Mouse (Mus musculus): ENCODE measurements around the gene Bcs1l. TPM values are rescaled to one million over a fixed set of nuclear protein-coding genes. Genes with fewer than 3 reads are reported as not detected.

The Bcs1l gene
- polyA plus RNA-seq, 1 experiment from 2014 or later: 18.4 TPM

- H3K27ac ChIP-seq (replicated peaks; ENCODE audit: low read depth, low read length): no peak overlapping the region
- no peaks in the 10 kb centered on the region for H3K4me1 ChIP-seq (ENCODE audit: control insufficient read depth, insufficient read depth, low read length)
- 75% methylated on average over 3 of the region's 3 CpGs for WGBS
- H3K36me3 ChIP-seq (replicated peaks; ENCODE audit: control insufficient read depth, insufficient read depth, low read depth, low read length): peaks cover 2% of the 10 kb centered on the region
- no peak overlapping the region for H3K9ac ChIP-seq (replicated peaks; ENCODE audit: low read length)
- ATAC-seq (replicated peaks; ENCODE audit: insufficient number of reproducible peaks, low FRiP score, low TSS enrichment, low read depth) (no peak), DNase-seq (ENCODE audit: low spot score) (no peak)
- H3K4me3 ChIP-seq (ENCODE audit: low read depth, low read length): no peak overlapping the region
- no peaks in the 10 kb centered on the region for H3K27me3 ChIP-seq (ENCODE audit: control insufficient read depth, insufficient read depth, low read length)
- H3K9me3 ChIP-seq (replicated peaks; ENCODE audit: control insufficient read depth, low read length): no peaks in the 10 kb centered on the region
- H3K4me2 ChIP-seq (ENCODE audit: low read depth, low read length): no peak overlapping the region
Measured at GRCm38 (mm10) chr1:74582621-74583020, 5.5 kb upstream of the Bcs1l start.

DNA sequence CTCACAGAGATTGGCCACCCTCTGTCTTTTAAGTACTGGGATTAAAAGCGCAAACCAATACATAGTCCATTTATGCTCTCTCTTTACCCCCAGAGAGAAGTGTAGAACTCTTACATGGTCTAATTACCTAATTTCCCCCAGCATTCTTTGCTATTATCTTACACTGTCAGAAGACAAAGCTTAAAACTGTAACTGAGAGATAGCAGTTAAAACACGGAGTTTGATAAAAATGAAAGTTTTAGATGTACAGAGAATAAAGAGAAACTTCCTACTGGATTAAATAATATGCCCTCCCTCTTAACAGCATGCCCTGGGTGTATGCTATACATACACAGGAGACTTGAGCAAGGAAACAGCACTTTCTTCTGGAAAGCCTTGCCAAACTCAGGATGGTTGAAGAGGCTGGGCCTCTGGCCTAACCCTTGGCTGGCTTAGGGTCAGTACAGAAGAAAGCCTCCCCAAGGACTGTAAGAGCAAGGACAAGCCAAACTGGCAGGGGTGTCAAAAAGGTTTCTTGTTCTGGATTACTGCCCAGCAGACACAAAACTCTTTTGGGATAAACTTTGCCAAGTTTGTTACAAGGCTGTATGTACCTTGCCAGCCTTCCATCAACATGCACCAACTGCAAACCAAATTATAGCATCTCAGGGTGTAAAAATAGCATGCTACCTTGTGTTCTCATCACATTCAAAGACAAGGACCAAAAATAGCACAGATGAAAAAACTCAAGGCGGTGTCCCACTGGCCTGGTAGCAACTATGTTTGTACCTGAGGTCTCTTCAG lies 3.3 kb upstream of the Bcs1l start:
- no peak overlapping the region for H3K4me2 ChIP-seq (ENCODE audit: low read depth, low read length)
- H3K27ac ChIP-seq (replicated peaks; ENCODE audit: low read depth, low read length): no peak overlapping the region
- ATAC-seq (replicated peaks; ENCODE audit: insufficient number of reproducible peaks, low FRiP score, low TSS enrichment, low read depth) (no peak), DNase-seq (ENCODE audit: low spot score) (no peak)
- peaks cover 2% of the 10 kb centered on the region; the same call in 1 of the 2 replicates for H3K36me3 ChIP-seq (replicated peaks; ENCODE audit: control insufficient read depth, insufficient read depth, low read depth, low read length)
- no peak overlapping the region for H3K4me3 ChIP-seq (ENCODE audit: low read depth, low read length)
- H3K9me3 ChIP-seq (replicated peaks; ENCODE audit: control insufficient read depth, low read length): no peaks in the 10 kb centered on the region
- 91% methylated on average over 3 of the region's 3 CpGs for WGBS
- H3K4me1 ChIP-seq (ENCODE audit: control insufficient read depth, insufficient read depth, low read length): no peaks in the 10 kb centered on the region
- no peak overlapping the region for H3K9ac ChIP-seq (replicated peaks; ENCODE audit: low read length)
- no peaks in the 10 kb centered on the region for H3K27me3 ChIP-seq (ENCODE audit: control insufficient read depth, insufficient read depth, low read length)

- no peaks in the 10 kb centered on the region; the same call in 1 of the 2 replicates for H3K36me3 ChIP-seq (replicated peaks; ENCODE audit: control insufficient read depth, insufficient read depth, low read depth, low read length)
- H3K9me3 ChIP-seq (replicated peaks; ENCODE audit: control insufficient read depth, low read length): no peaks in the 10 kb centered on the region
- H3K4me2 ChIP-seq (ENCODE audit: low read depth, low read length): peak overlapping the region; percentile 74
- peak overlapping the region; percentile 63 for H3K27ac ChIP-seq (replicated peaks; ENCODE audit: low read depth, low read length)
- ATAC-seq (replicated peaks; ENCODE audit: insufficient number of reproducible peaks, low FRiP score, low TSS enrichment, low read depth): peak; percentile 0; the same call in 1 of the 2 replicates
- no peak for DNase-seq (ENCODE audit: low spot score)
- WGBS: 1% methylated on average over 24 of the region's 24 CpGs
- no peaks in the 10 kb centered on the region for H3K27me3 ChIP-seq (ENCODE audit: control insufficient read depth, insufficient read depth, low read length)
- H3K4me1 ChIP-seq (ENCODE audit: control insufficient read depth, insufficient read depth, low read length): no peaks in the 10 kb centered on the region
- H3K9ac ChIP-seq (replicated peaks; ENCODE audit: low read length): peak overlapping the region; percentile 78
- H3K4me3 ChIP-seq (ENCODE audit: low read depth, low read length): peak overlapping the region; percentile 83
Measured at GRCm38 (mm10) chr1:74587233-74587772, 786 bp upstream of the Bcs1l start.

- ATAC-seq (replicated peaks; ENCODE audit: insufficient number of reproducible peaks, low FRiP score, low TSS enrichment, low read depth): no peak
- peaks cover 9% of the 10 kb centered on the region for H3K36me3 ChIP-seq (replicated peaks; ENCODE audit: control insufficient read depth, insufficient read depth, low read depth, low read length)
- H3K9ac ChIP-seq (replicated peaks; ENCODE audit: low read length): no peak overlapping the region
- no peaks in the 10 kb centered on the region for H3K27me3 ChIP-seq (ENCODE audit: control insufficient read depth, insufficient read depth, low read length)
- H3K9me3 ChIP-seq (replicated peaks; ENCODE audit: control insufficient read depth, low read length): no peaks in the 10 kb centered on the region
- no peak overlapping the region for H3K4me2 ChIP-seq (ENCODE audit: low read depth, low read length)
- H3K4me3 ChIP-seq (ENCODE audit: low read depth, low read length): no peak overlapping the region
- no peak for DNase-seq (ENCODE audit: low spot score)
- no peaks in the 10 kb centered on the region for H3K4me1 ChIP-seq (ENCODE audit: control insufficient read depth, insufficient read depth, low read length)
- WGBS: 89% methylated on average over 8 of the region's 8 CpGs
- H3K27ac ChIP-seq (replicated peaks; ENCODE audit: low read depth, low read length): no peak overlapping the region
Measured at GRCm38 (mm10) chr1:74594434-74594833, 6.3 kb downstream of the Bcs1l start.

GRCm38 (mm10) chr1:74600501-74601266 lies 12.6 kb downstream of the Bcs1l start:
- 9% methylated on average over 23 of the region's 26 CpGs for WGBS
- peak overlapping the region; percentile 87 for H3K4me3 ChIP-seq (ENCODE audit: low read depth, low read length)
- H3K27me3 ChIP-seq (ENCODE audit: control insufficient read depth, insufficient read depth, low read length): no peaks in the 10 kb centered on the region
- H3K27ac ChIP-seq (replicated peaks; ENCODE audit: low read depth, low read length): no peak overlapping the region
- H3K9me3 ChIP-seq (replicated peaks; ENCODE audit: control insufficient read depth, low read length): no peaks in the 10 kb centered on the region
- H3K4me1 ChIP-seq (ENCODE audit: control insufficient read depth, insufficient read depth, low read length): no peaks in the 10 kb centered on the region
- ATAC-seq (replicated peaks; ENCODE audit: insufficient number of reproducible peaks, low FRiP score, low TSS enrichment, low read depth) (peak; percentile 73), DNase-seq (ENCODE audit: low spot score) (no peak)
- peak overlapping the region; percentile 80 for H3K9ac ChIP-seq (replicated peaks; ENCODE audit: low read length)
- H3K36me3 ChIP-seq (replicated peaks; ENCODE audit: control insufficient read depth, insufficient read depth, low read depth, low read length): no peaks in the 10 kb centered on the region; the same call in 1 of the 2 replicates
- peak overlapping the region; percentile 46 for H3K4me2 ChIP-seq (ENCODE audit: low read depth, low read length)

DNA sequence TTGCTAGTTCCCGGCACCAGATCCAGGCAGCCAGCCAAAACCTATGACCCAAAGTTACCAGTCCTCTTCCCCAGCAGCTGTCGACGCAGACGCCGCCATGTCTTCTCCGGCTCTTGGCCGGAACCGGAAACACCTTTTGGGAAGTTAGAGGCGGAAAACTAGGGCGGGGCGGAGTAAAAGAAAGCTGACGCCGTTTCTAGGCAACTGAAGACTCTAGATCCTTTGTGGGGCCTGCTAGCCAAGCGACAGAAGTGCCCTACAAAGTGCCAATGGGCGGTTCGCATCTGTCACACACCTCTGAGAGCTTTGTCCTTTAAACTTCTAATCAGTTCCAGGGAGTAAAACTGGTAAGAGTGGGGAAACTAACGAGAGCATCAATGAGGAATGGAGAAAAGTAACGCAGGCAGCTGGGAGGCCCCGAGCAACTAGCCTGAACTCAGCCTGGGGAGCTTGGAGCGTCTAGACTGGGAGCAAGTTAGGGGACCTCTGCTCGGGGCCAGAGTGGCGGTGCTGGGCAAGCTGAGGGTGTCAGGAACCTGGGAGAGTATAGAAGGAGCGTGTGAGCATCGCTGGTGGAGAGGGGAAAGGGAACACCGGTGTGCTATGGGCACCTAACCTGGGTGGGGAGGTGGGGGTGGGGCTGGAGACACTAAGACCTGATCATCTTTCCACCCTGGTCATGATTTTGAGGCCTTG lies 13.3 kb downstream of the Bcs1l start, which contains the start of the genes Rnf25 and Stk36:
Rnf25 (minus strand) TSS at position 131 of the 696 bp plus-strand sequence.
Stk36 (plus strand) TSS at position 179 of the 696 bp plus-strand sequence.
- H3K4me3 ChIP-seq (ENCODE audit: low read depth, low read length): peak within 1 kb of the TSS; percentile 87
- no peaks in the 10 kb centered on the region for H3K4me1 ChIP-seq (ENCODE audit: control insufficient read depth, insufficient read depth, low read length)
- no peaks in the 10 kb centered on the region; the same call in 1 of the 2 replicates for H3K36me3 ChIP-seq (replicated peaks; ENCODE audit: control insufficient read depth, insufficient read depth, low read depth, low read length)
- H3K27ac ChIP-seq (replicated peaks; ENCODE audit: low read depth, low read length): no peak within 1 kb of the TSS
- peak within 1 kb of the TSS; percentile 80 for H3K9ac ChIP-seq (replicated peaks; ENCODE audit: low read length)
- H3K27me3 ChIP-seq (ENCODE audit: control insufficient read depth, insufficient read depth, low read length): no peaks in the 10 kb centered on the region
- WGBS: 8% methylated on average over 25 of the region's 25 CpGs
- DNase-seq (ENCODE audit: low spot score) (peak; percentile 97), ATAC-seq (replicated peaks; ENCODE audit: insufficient number of reproducible peaks, low FRiP score, low TSS enrichment, low read depth) (peak; percentile 77)
- H3K4me2 ChIP-seq (ENCODE audit: low read depth, low read length): peak within 1 kb of the TSS; percentile 46
- no peaks in the 10 kb centered on the region for H3K9me3 ChIP-seq (replicated peaks; ENCODE audit: control insufficient read depth, low read length)

DNA sequence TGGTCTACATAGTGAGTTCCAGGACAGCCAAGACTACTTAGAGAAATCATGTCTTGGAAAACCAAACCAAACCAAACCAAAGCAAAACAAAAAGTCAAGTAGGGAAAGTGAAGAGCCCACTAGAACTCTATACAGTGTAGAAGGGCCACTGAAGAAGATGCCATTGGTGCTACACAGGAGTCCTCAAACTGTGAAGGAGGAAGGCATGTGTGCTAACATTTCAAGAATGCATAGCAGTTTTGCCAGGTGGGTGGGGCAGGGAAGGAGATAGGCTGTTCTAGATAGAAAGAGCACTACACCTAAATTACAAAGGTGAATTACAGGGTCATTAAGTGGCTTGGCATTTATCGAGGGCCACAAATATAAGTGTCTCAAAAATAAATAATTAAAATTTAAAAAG lies 36.1 kb downstream of the Bcs1l start:
- H3K4me2 ChIP-seq (ENCODE audit: low read depth, low read length): no peak overlapping the region
- no peaks in the 10 kb centered on the region for H3K36me3 ChIP-seq (replicated peaks; ENCODE audit: control insufficient read depth, insufficient read depth, low read depth, low read length)
- H3K4me3 ChIP-seq (ENCODE audit: low read depth, low read length): no peak overlapping the region
- DNase-seq (ENCODE audit: low spot score) (no peak), ATAC-seq (replicated peaks; ENCODE audit: insufficient number of reproducible peaks, low FRiP score, low TSS enrichment, low read depth) (no peak)
- H3K9me3 ChIP-seq (replicated peaks; ENCODE audit: control insufficient read depth, low read length): no peaks in the 10 kb centered on the region
- H3K9ac ChIP-seq (replicated peaks; ENCODE audit: low read length): no peak overlapping the region
- WGBS: 88% methylated on average over 1 of the region's 1 CpGs
- no peaks in the 10 kb centered on the region for H3K27me3 ChIP-seq (ENCODE audit: control insufficient read depth, insufficient read depth, low read length)
- no peak overlapping the region for H3K27ac ChIP-seq (replicated peaks; ENCODE audit: low read depth, low read length)
- no peaks in the 10 kb centered on the region for H3K4me1 ChIP-seq (ENCODE audit: control insufficient read depth, insufficient read depth, low read length)
